Mouse (Mus musculus) kidney, adult 8-10 months (tissue): ENCODE measurements around the gene Slc25a21.
"Not testable (repeated sequence)": the region's sequence is repeated elsewhere in the genome, so short reads cannot be mapped to it uniquely, and the experiment has no call there.

Source experiments
- DNase-seq, 2 experiments: peaks; one replicate each; pipeline ENCODE4 v3.0.0; 2022

Slc25a21 gene

GRCm38 (mm10) chr12:57197363-57198026, at the start of gene Slc25a21:
TSS of gene Slc25a21 (minus strand) at chr12:57197472.
- DNase-seq, result peak in 1 of 2 experiments; percentile 82

GRCm38 (mm10) chr12:57243671-57244495, 46.6 kb upstream of the Slc25a21 start:
- no peak for DNase-seq

GRCm38 (mm10) chr12:57233386-57233785, 36.1 kb upstream of the Slc25a21 start:
- no peak for DNase-seq

- DNase-seq, result peak; percentile 61 to 74
These were observed 34.0 kb upstream of the Slc25a21 start for GRCm38 (mm10) chr12:57231085-57231875.

GRCm38 (mm10) chr12:57230192-57230706, 33.0 kb upstream of the Slc25a21 start, which contains the start of the genes Prps1l3 and Mipol1:
TSS of gene Prps1l3 (plus strand) at chr12:57230412.
TSS of gene Mipol1 (plus strand) at chr12:57230427.
- peak; percentile 85 to 86 for DNase-seq

- DNase-seq, result no peak
These were observed 32.4 kb upstream of the Slc25a21 start for GRCm38 (mm10) chr12:57229703-57230102.

GRCm38 (mm10) chr12:57227776-57228175, 30.5 kb upstream of the Slc25a21 start:
- no peak for DNase-seq

- no peak for DNase-seq
These were observed 29.1 kb upstream of the Slc25a21 start for GRCm38 (mm10) chr12:57226411-57226810.

- DNase-seq, result not testable (repeated sequence)
These were observed 15.2 kb upstream of the Slc25a21 start for GRCm38 (mm10) chr12:57212463-57212862.

- DNase-seq, result peak; percentile 24 to 26
These were observed 14.4 kb upstream of the Slc25a21 start for GRCm38 (mm10) chr12:57211353-57212311.

GRCm38 (mm10) chr12:57204276-57204851, 7.1 kb upstream of the Slc25a21 start:
- peak in 1 of 2 experiments; percentile 38 for DNase-seq

GRCm38 (mm10) chr12:57201901-57202300, 4.6 kb upstream of the Slc25a21 start:
- DNase-seq, result no peak

GRCm38 (mm10) chr12:57199427-57199826, 2.2 kb upstream of the Slc25a21 start:
- DNase-seq, result no peak

GRCm38 (mm10) chr12:57198269-57198668, 997 bp upstream of the Slc25a21 start:
- no peak for DNase-seq

- peak in 1 of 2 experiments; percentile 88 for DNase-seq
These were observed 487 bp downstream of the Slc25a21 start for GRCm38 (mm10) chr12:57196608-57197362.

- DNase-seq, result no peak
These were observed 1.0 kb downstream of the Slc25a21 start for GRCm38 (mm10) chr12:57196286-57196607.

- DNase-seq, result peak; percentile 10 to 21
These were observed 2.7 kb downstream of the Slc25a21 start for GRCm38 (mm10) chr12:57194609-57195008.

GRCm38 (mm10) chr12:57187032-57187431, 10.2 kb downstream of the Slc25a21 start:
- DNase-seq, result no peak

- DNase-seq, result no peak
These were observed 11.1 kb downstream of the Slc25a21 start for GRCm38 (mm10) chr12:57186126-57186525.

- DNase-seq, result no peak
These were observed 11.8 kb downstream of the Slc25a21 start for GRCm38 (mm10) chr12:57185475-57185874.
